Mouse (Mus musculus) mouse trophoblast stem cell (cell line): Measurements from ENCODE around the gene Gabbr2.

Experiments used
- in situ Hi-C, 2 experiments: fragments of 300-500 bp; cut with MseI, MboI; formaldehyde crosslinking; loops; 2 replicates in 1 of 2; 3 replicates in 1 of 2; pipeline ENCODE4 v1.15.1; 2025

Gabbr2 gene

GRCm38 (mm10) chr4:46614641-46615040 lies 377.0 kb downstream of the Gabbr2 start:
- in situ Hi-C loops: loop anchor here (5.0 kb wide), 2 partner anchors 38 to 43 kb away; partner anchors contain the start of gene Tbc1d2 (in 1 of the 2)

- in situ Hi-C loops: loop anchor here (5.0 kb wide), 2 partner anchors 39 to 44 kb away; partner anchors contain the start of gene Tbc1d2 (in 1 of the 2)
Measured at GRCm38 (mm10) chr4:46613618-46614017, 378.1 kb downstream of the Gabbr2 start.
